Mouse (Mus musculus) stomach, postnatal 0 days (tissue): ENCODE results near the gene Slc35f6. TPM values are rescaled to one million over a fixed set of nuclear protein-coding genes. Genes with fewer than 3 reads are reported as not detected.

Experiments
- ATAC-seq: fragments of 200-750 bp; cut with Nextera tagmentation; 2 replicates; pipeline ENCODE4 v1.8.0; 2017; ENCODE audit not compliant: low FRiP score, low TSS enrichment
- DNase-seq: peaks from one replicate; pipeline ENCODE4 v3.0.0-alpha.2; 2016; ENCODE audit warnings: low spot score
- H3K27ac ChIP-seq: fragments of 300-500 bp; sonication (generic); replicated peaks from 2 replicates; pipeline ENCODE4 v1.5.1; 2014; ENCODE audit warnings: mild to moderate bottlenecking, control low read depth
- H3K27me3 ChIP-seq: fragments of 300-500 bp; sonication (generic); 2 replicates; pipeline ENCODE4 v1.6.1; 2014; ENCODE audit warnings: low read length; ENCODE audit not compliant: control insufficient read depth, insufficient read depth
- H3K36me3 ChIP-seq: fragments of 300-500 bp; sonication (generic); 2 replicates; pipeline ENCODE4 v1.6.1; 2014; ENCODE audit warnings: low read length, mixed read lengths; ENCODE audit not compliant: control insufficient read depth, insufficient read depth
- H3K4me1 ChIP-seq: fragments of 300-500 bp; sonication (generic); replicated peaks from 2 replicates; pipeline ENCODE4 v1.6.1; 2014; ENCODE audit warnings: antibody characterized with exemption; ENCODE audit not compliant: control insufficient read depth, insufficient read depth
- H3K4me2 ChIP-seq: fragments of 300-500 bp; sonication (generic); replicated peaks from 2 replicates; pipeline ENCODE4 v1.6.1; 2014; ENCODE audit warnings: low read depth, mild to moderate bottlenecking, control low read depth, moderate library complexity
- H3K4me3 ChIP-seq: fragments of 300-500 bp; sonication (generic); 2 replicates; pipeline ENCODE4 v1.5.1; 2014; ENCODE audit warnings: low read depth, low read length, control low read depth
- H3K9ac ChIP-seq: fragments of 300-500 bp; sonication (generic); 2 replicates; pipeline ENCODE4 v1.6.1; 2014; ENCODE audit warnings: mild to moderate bottlenecking, low read length, control low read depth, mixed read lengths
- H3K9me3 ChIP-seq: fragments of 300-500 bp; sonication (generic); 2 replicates; pipeline ENCODE4 v1.6.1; 2016; ENCODE audit warnings: low read length; ENCODE audit not compliant: control insufficient read depth
- CTCF ChIP-seq: IDR thresholded peaks from 2 replicates; pipeline ENCODE4 v1.5.1; 2016; ENCODE audit warnings: antibody characterized with exemption, low read depth, mild to moderate bottlenecking, moderate library complexity
- EP300 ChIP-seq: optimal IDR thresholded peaks from 2 replicates; pipeline ENCODE3; 2016; ENCODE audit warnings: antibody characterized with exemption
- WGBS: fragments of 180-500 bp; shearing (Covaris S2); extraction: QIAGEN DNeasy Blood & Tissue Kit; methylation state at CpG from one replicate; pipeline ENCODE4 v1.1.7; 2014; 5-methylcytosine and 5-hydroxymethylcytosine counted together
- polyA plus RNA-seq: library from polyadenylated mRNA; unstranded; fragments of >200 nt; fragmentation: Nextera tagmentation; extraction: Ambion mirVana; gene quantifications from 2 replicates; pipeline ENCODE4 v1.2.1, GENCODE M21; 2015

Slc35f6 gene
- polyA plus RNA-seq, 1 experiment from 2014 or later: 30.6 TPM

DNA sequence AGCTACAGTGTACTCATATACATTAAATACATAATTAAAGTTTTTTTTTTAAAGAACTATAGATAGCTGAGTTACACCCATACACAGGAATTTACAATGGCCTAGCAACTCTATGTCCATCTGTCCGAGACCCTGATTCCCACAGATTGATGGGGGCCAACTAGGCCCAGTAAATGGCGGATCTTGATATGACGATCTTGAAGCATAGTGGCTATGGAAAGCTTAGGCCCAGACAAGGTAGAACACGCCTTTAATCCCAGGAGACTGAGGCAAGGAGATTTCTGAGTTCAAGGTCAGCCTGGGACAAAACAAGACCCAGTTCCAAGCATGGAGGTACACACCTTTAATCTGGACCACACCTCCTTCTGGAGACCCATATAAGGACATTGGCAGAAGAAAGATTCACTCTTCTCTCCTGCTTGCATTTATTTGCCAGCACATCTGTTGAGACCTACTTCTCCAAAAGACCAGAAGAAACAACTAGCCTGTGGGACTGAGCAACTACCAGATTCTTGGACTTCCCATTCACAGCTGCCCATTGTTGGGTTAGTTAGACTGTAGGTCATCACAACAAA is 31.1 kb downstream of the Slc35f6 start:
- 92% methylated on average over 4 of the region's 4 CpGs for WGBS
- no peaks in the 10 kb centered on the region; the same call in 1 of the 2 replicates for H3K36me3 ChIP-seq
- ATAC-seq: no peak
- H3K9ac ChIP-seq: no peak overlapping the region
- DNase-seq: no peak
- no peaks in the 10 kb centered on the region for H3K9me3 ChIP-seq
- H3K4me2 ChIP-seq: no peak overlapping the region
- H3K4me3 ChIP-seq: no peak overlapping the region
- H3K27ac ChIP-seq: no peak overlapping the region
- no peaks in the 10 kb centered on the region for H3K4me1 ChIP-seq
- TF ChIP-seq EP300: no peak
- no peak for TF ChIP-seq CTCF
- no peaks in the 10 kb centered on the region for H3K27me3 ChIP-seq

DNA sequence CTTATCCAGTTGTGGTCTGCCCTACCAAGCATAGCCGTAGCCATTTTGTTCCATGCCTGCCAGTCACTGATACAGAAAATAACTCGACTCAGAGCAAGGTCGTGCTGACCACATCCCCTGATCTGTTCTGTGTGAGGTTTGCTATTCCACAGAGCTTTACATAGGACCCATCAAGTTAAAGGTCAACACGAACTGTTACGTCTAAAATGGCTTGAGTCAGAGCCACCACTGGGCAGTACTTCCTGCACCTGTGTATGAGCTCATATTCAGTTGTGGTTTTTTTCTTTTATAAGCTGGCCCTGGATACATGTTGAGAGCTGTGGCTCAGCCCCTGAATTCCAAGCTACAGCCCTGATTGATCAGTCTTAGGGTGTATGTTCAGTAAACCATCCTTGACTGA is 31.9 kb downstream of the Slc35f6 start:
- no peak for ATAC-seq
- no peaks in the 10 kb centered on the region for H3K27me3 ChIP-seq

DNA sequence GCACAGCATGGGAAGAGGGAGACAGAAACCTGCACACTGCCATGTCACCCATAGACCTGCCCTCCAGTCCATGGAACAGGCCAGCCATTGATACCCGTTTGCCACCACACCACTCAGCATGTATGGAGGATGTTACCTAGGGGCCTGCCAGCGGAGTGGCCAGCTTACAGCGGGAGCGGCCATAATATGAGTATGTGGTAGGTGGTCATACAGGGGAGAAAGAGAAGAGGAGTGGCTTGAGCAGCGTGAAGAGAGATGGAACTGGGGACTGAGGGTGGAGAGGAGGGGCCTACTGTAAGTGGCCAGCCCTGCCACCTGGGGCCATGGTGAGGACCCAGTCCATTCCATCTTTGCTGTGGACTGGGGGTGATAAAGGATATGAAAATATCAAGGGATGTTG is 34.2 kb downstream of the Slc35f6 start:
- no peak for ATAC-seq
- Histone ChIP-seq H3K9ac (no peak overlapping the region), H3K4me2 (no peak overlapping the region), H3K27ac (no peak overlapping the region), H3K9me3 (no peaks in the 10 kb centered on the region), H3K36me3 (no peaks in the 10 kb centered on the region), H3K27me3 (no peaks in the 10 kb centered on the region), H3K4me3 (no peak overlapping the region), H3K4me1 (no peaks in the 10 kb centered on the region)
- no peak for DNase-seq
- no peak for TF ChIP-seq EP300
- TF ChIP-seq CTCF: no peak
- WGBS: 83% methylated on average over 5 of the region's 5 CpGs

More for the DNA sequence above, 31.9 kb downstream of the Slc35f6 start:
- Histone ChIP-seq H3K9ac (no peak overlapping the region), H3K9me3 (no peaks in the 10 kb centered on the region), H3K4me3 (no peak overlapping the region), H3K4me1 (no peaks in the 10 kb centered on the region), H3K27ac (no peak overlapping the region), H3K4me2 (no peak overlapping the region), H3K36me3 (no peaks in the 10 kb centered on the region; the same call in 1 of the 2 replicates)
- 82% methylated on average over 5 of the region's 5 CpGs for WGBS
- TF ChIP-seq EP300 (no peak), CTCF (no peak)
- DNase-seq: no peak

DNA sequence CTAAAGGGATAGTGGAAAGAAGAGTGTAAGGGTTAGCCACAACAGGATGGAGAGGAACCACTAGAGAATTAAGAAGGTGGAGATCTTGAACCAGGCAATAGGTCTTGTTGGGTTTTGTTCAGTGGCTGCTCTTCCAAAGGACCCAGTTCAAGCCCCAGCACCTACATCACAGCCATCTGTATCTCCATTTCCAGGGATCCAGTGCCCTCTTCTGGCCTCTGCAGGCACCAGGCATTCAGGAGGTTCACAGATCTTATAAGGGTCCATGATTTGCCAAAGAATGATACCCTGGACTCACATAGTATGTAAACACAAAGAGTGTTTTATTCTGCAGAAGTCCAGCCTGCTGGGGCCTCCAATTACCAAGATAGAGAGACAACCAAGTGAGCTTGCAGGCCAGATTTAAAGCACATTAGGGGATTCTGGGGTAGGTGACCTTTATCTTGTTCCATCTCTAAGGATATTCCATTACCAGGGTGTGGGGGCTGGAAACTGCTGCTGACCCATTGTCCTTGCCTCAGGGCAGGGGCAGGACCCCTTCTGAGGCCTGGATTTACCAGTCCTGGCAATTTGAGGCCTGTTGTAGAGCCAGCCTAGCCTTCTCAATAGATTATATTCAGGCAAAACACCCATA is 35.4 kb downstream of the Slc35f6 start:
- H3K27me3 ChIP-seq: no peaks in the 10 kb centered on the region
- no peaks in the 10 kb centered on the region for H3K9me3 ChIP-seq
- H3K4me1 ChIP-seq: no peaks in the 10 kb centered on the region
- no peak overlapping the region for H3K27ac ChIP-seq
- no peak for TF ChIP-seq EP300
- peak; percentile 62 for TF ChIP-seq CTCF
- H3K9ac ChIP-seq: no peak overlapping the region
- H3K4me3 ChIP-seq: no peak overlapping the region
- no peaks in the 10 kb centered on the region for H3K36me3 ChIP-seq
- DNase-seq: no peak
- ATAC-seq: no peak
- H3K4me2 ChIP-seq: no peak overlapping the region

DNA sequence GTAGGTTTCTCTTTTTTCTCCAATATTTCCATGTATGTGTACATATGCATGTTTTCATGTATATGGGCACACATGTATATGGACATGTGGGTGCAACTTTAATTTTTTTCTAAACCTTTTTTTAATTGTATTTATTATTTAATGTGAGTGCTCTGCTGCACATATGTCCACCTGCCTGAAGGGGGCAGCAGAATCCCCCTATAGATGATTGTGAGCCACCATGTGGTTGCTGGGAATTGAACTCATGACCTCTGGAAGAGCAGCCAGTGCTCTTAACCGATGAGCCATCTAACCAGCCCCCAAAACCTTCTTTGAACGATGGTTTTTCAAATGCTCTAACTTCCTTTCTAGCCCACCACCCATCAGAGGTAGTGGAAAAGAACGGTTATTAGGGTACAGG is 36.3 kb downstream of the Slc35f6 start:
- Histone ChIP-seq H3K9ac (no peak overlapping the region), H3K36me3 (no peaks in the 10 kb centered on the region), H3K27me3 (no peaks in the 10 kb centered on the region), H3K4me2 (no peak overlapping the region), H3K27ac (no peak overlapping the region), H3K4me3 (no peak overlapping the region), H3K4me1 (no peaks in the 10 kb centered on the region), H3K9me3 (no peaks in the 10 kb centered on the region)
- TF ChIP-seq EP300: no peak
- peak; percentile 52 for TF ChIP-seq CTCF
- DNase-seq (no peak), ATAC-seq (no peak)
- 66% methylated on average over 3 of the region's 3 CpGs for WGBS

DNA sequence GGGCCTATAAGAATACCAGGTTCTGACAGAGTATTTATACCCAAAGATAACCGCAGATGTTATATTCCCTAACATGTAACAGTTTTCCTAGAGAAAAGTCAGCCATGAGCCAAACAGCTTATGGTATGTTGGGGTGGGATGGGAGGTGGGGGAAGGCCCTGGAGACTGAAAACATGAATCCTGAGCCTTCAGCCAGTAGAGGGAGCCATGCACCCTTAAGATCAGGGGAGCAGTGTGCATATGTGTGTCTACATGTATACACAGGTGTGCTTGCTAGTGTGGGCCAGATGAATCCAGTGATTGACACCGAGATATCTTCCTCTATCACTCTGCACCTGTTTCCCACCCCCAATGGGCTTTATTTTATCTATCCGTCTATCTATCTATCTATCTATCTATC is 39.0 kb downstream of the Slc35f6 start:
- DNase-seq (peak; percentile 29), ATAC-seq (no peak)
- Histone ChIP-seq H3K27me3 (no peaks in the 10 kb centered on the region), H3K36me3 (no peaks in the 10 kb centered on the region), H3K4me2 (no peak overlapping the region), H3K9me3 (no peaks in the 10 kb centered on the region), H3K4me3 (no peak overlapping the region), H3K4me1 (no peaks in the 10 kb centered on the region), H3K27ac (no peak overlapping the region), H3K9ac (no peak overlapping the region)
- peak; percentile 76 for TF ChIP-seq CTCF
- TF ChIP-seq EP300: no peak
- WGBS: 54% methylated on average over 3 of the region's 3 CpGs
